In genomic region chr10:83118613-83119012, GRCm38 (mm10) we compare ENCODE assay signal across 19 mouse cellular contexts.
A peak's percentile ranks its signal among the peaks of the same experiment; 100 is the strongest.
DNase-seq lines count a peak whose midpoint lies in the region; ATAC-seq and TF ChIP-seq lines count a peak whose summit lies in the region.
"Had no signal": no experiment of that assay in that cellular context is flagged by ENCODE, and none has a peak within 500 bp of the region (broad histone marks: within the 10 kb centered on the region; RNA-seq: fewer than 3 reads in every experiment).

No protein-coding gene starts in this region.

- intact Hi-C loops in heart, postnatal 10 days (cut with DNase I) = no loop called here

- H3K9me3 ChIP-seq in heart, embryonic 15.5 days (replicated peaks) = no peaks in the 10 kb centered on the region
- no peaks in the 10 kb centered on the region for H3K9me3 ChIP-seq in stomach, postnatal 0 days (ENCODE audit: control insufficient read depth, low read length)
- H3K9me3 ChIP-seq: embryonic facial prominence, embryonic 10.5 days; forebrain, embryonic 12.5 days; hindbrain, embryonic 12.5 days; intestine, embryonic 15.5 days; midbrain, embryonic 13.5 days; neural tube, embryonic 13.5 days; stomach, embryonic 15.5 days had no signal

- no peak for TF ChIP-seq EP300 in stomach, postnatal 0 days (optimal IDR thresholded peaks at IDR 0.05)

- no peaks in the 10 kb centered on the region for H3K27me3 ChIP-seq in heart, embryonic 15.5 days
- H3K27me3 ChIP-seq in stomach, postnatal 0 days (ENCODE audit: control insufficient read depth, insufficient read depth, low read length) = no peaks in the 10 kb centered on the region
- H3K27me3 ChIP-seq: forebrain, embryonic 12.5 days; intestine, embryonic 15.5 days; neural tube, embryonic 13.5 days; stomach, embryonic 15.5 days had no signal

- no peak overlapping the region for H3K4me3 ChIP-seq in heart, embryonic 15.5 days
- H3K4me3 ChIP-seq in stomach, postnatal 0 days (ENCODE audit: low read depth, low read length) = no peak overlapping the region
- H3K4me3 ChIP-seq: embryonic facial prominence, embryonic 10.5 days; forebrain, embryonic 12.5 days; hindbrain, embryonic 12.5 days; intestine, embryonic 15.5 days; midbrain, embryonic 13.5 days; neural tube, embryonic 13.5 days; stomach, embryonic 15.5 days had no signal

- no peaks in the 10 kb centered on the region for H3K36me3 ChIP-seq in heart, embryonic 15.5 days
- H3K36me3 ChIP-seq in stomach, postnatal 0 days (ENCODE audit: control insufficient read depth, insufficient read depth, low read length) = no peaks in the 10 kb centered on the region
- H3K36me3 ChIP-seq: embryonic facial prominence, embryonic 10.5 days; forebrain, embryonic 12.5 days; hindbrain, embryonic 12.5 days; intestine, embryonic 15.5 days; midbrain, embryonic 13.5 days; neural tube, embryonic 13.5 days; stomach, embryonic 15.5 days had no signal

- H3K4me1 ChIP-seq in heart, embryonic 15.5 days (replicated peaks) = peaks cover 48% of the 10 kb centered on the region
- peaks cover 4% of the 10 kb centered on the region; the same call in 1 of the 2 replicates for H3K4me1 ChIP-seq in stomach, postnatal 0 days (replicated peaks; ENCODE audit: control insufficient read depth, insufficient read depth)

- 0 out of 2 replicates have a peak overlapping the region, but pooled peaks have one; percentile 16 for H3K27ac ChIP-seq in heart, embryonic 15.5 days
- no peak overlapping the region for H3K27ac ChIP-seq in stomach, postnatal 0 days (replicated peaks)
- H3K27ac ChIP-seq: embryonic facial prominence, embryonic 10.5 days; forebrain, embryonic 12.5 days; hindbrain, embryonic 12.5 days; intestine, embryonic 15.5 days; midbrain, embryonic 13.5 days; neural tube, embryonic 13.5 days; stomach, embryonic 15.5 days had no signal

- WGBS in heart, embryonic 15.5 days = 53% methylated on average over 3 of the region's 3 CpGs
- 43% methylated on average over 3 of the region's 3 CpGs for WGBS in stomach, postnatal 0 days

- no peak overlapping the region for H3K9ac ChIP-seq in heart, embryonic 15.5 days
- H3K9ac ChIP-seq in stomach, postnatal 0 days (ENCODE audit: low read length) = no peak overlapping the region
- H3K9ac ChIP-seq: forebrain, embryonic 12.5 days; hindbrain, embryonic 12.5 days; intestine, embryonic 15.5 days; midbrain, embryonic 13.5 days; neural tube, embryonic 13.5 days; stomach, embryonic 15.5 days had no signal

- peak; percentile 48 for TF ChIP-seq CTCF in stomach, postnatal 0 days (IDR thresholded peaks at IDR 0.05; ENCODE audit: low read depth)

- H3K4me2 ChIP-seq in heart, embryonic 15.5 days = no peak overlapping the region
- H3K4me2 ChIP-seq in stomach, postnatal 0 days (replicated peaks; ENCODE audit: low read depth) = no peak overlapping the region
- H3K4me2 ChIP-seq: forebrain, embryonic 12.5 days; hindbrain, embryonic 12.5 days; intestine, embryonic 15.5 days; liver, embryonic 11.5 days; midbrain, embryonic 13.5 days; neural tube, embryonic 13.5 days; stomach, embryonic 15.5 days had no signal

- no peak for DNase-seq in heart, postnatal 10 days
- peak; percentile 24 for DNase-seq in lung, postnatal 25 days (ENCODE audit: low spot score)
- no peak for DNase-seq in lung, postnatal 10 days
- peak; percentile 64 for DNase-seq in NIH3T3 (ENCODE audit: low read depth)
- DNase-seq in stomach, postnatal 0 days (ENCODE audit: low spot score) = no peak
- DNase-seq: cerebellum, adult 9-10 months; gastrocnemius, postnatal 10 days; kidney, postnatal 14 days; lung, adult 2 months had no signal

- ATAC-seq in heart, embryonic 15.5 days (replicated peaks; ENCODE audit: insufficient number of reproducible peaks, insufficient read depth, low FRiP score, low read depth) = no peak
- peak; percentile 57; the same call in 1 of the 2 replicates for ATAC-seq in stomach, postnatal 0 days (ENCODE audit: low FRiP score, low TSS enrichment)
- ATAC-seq in inflammation-experienced regulatory T-cells, adult 6 months = no peak
- ATAC-seq: intestine, embryonic 15.5 days; midbrain, embryonic 13.5 days had no signal

Comparison
In these comparisons a context has a peak if more than half of its experiments do, and no peak if none do; other contexts are left out.
1. DNase-seq: peak in lung, postnatal 25 days (single experiment) and NIH3T3 (single experiment); none in heart, postnatal 10 days (0 of 2), lung, postnatal 10 days (single experiment) and stomach, postnatal 0 days (single experiment).